Mouse (Mus musculus) heart, adult 18-20 months (tissue): ENCODE measurements around the gene Zfp51. TPM values are rescaled to one million over a fixed set of nuclear protein-coding genes. Genes with fewer than 3 reads are reported as not detected.
"Not testable (repeated sequence)": the region's sequence is repeated elsewhere in the genome, so short reads cannot be mapped to it uniquely, and the experiment has no call there.

Experiments
- DNase-seq, 2 experiments: peaks; one replicate each; pipeline ENCODE4 v3.0.0; 2021 to 2022; ENCODE audit warnings: mixed read lengths in 1 of 2
- long read RNA-seq, 2 experiments: library from polyadenylated mRNA; stranded (forward); transcript quantifications; one replicate each; pipeline ENCODE4 v2.0.0; 2021
- total RNA-seq, 2 experiments: library from RNA; stranded (reverse); gene quantifications; 2 replicates each; pipeline ENCODE4 v1.2.3; 2021

Gene Zfp51
- total RNA-seq: 1 to 10 TPM; 5.9 to 6.9 TPM
- long read RNA-seq, experiment 1, transcript Zfp51-201 (5 exons, 2,574 nt): major isoform, 8 of 13 reads
- long read RNA-seq, experiment 1, partial matches to known transcripts: 2 of 13 reads
- long read RNA-seq, experiment 1, other reads (novel, unspliced or antisense): 3 of 13 reads
- long read RNA-seq, experiment 2, partial matches to known transcripts: 3 of 9 reads
- long read RNA-seq, experiment 2, other reads (novel, unspliced or antisense): 2 of 9 reads

DNA sequence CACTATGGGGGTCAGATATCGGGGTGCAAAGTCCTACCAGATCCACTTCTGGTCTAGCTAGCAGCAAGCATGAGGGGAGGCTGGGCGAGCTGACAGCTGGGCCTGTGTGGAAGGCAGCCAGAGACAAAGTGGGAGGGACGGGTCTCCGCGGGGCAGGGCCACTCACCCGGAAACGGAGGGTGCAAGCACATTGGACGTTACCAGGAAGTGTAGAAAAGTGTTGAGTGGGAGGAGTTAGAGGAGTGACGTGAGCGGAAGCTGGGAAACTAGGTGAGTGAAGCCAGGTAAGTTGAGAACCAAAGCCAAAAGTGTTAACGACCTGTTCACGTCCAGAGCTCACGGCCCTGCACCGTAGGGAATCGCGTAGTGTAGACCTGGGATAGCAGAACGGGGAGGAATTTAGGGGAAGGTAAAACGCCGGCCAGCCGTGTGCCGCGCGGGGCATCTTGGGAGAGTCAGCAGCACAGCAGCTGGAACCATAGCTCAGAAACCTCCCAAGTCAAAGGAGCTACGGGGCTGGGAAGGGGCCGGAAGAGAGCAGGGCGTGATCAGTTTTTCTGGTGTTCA, at the start of gene Zfp51:
Gene Zfp51 (plus strand): TSS at position 237 of the 567 bp plus-strand sequence.
- peak; percentile 96 to 97 for DNase-seq

- DNase-seq: peak; percentile 79 to 84
Observed at GRCm38 (mm10) chr17:21422664-21423599, 27.2 kb upstream of the Zfp51 start, which contains the start of gene Zfp54. Gene Zfp54 (plus strand): TSS chr17:21423227.

- not testable (repeated sequence) for DNase-seq
Observed at GRCm38 (mm10) chr17:21438806-21439400, 11.3 kb upstream of the Zfp51 start.

- DNase-seq: peak; percentile 81 to 85
Observed at GRCm38 (mm10) chr17:21449669-21450068, 505 bp upstream of the Zfp51 start.

GRCm38 (mm10) chr17:21463550-21463949, 13.4 kb downstream of the Zfp51 start:
- no peak for DNase-seq

- DNase-seq: no peak
Observed at GRCm38 (mm10) chr17:21472032-21472652, 22.0 kb downstream of the Zfp51 start.

DNA sequence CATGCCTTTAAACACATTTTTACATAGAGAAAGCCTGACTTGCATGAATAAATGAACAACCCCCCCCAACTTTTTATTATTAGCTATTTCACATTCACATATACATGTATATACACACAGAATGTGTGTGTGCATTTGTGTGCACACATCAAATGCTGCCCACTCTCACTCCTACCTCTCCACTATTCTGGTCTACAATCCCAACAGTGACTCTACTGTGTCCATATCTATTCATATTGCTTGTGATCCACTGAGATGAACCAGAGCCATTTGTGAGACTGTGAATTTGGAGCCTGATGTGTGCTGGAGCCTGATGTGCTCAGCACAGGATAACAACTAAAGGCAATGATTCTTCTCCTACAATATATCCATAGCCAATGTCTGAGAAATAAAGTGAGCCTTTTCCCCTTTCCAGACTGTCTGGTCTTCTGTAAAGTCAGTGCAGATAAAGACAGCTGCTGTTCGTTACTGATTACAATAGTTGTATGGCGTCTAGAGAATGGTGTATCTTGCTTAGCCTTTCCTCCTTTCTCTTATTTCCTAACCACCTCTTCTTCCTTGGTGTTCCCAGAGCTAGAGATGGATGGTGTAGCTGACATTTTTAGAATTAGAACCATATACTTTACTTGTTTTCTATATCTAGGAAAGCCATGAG, 22.6 kb downstream of the Zfp51 start:
- no peak for DNase-seq

- DNase-seq: no peak
Observed at GRCm38 (mm10) chr17:21473362-21474190, 23.4 kb downstream of the Zfp51 start.

DNA sequence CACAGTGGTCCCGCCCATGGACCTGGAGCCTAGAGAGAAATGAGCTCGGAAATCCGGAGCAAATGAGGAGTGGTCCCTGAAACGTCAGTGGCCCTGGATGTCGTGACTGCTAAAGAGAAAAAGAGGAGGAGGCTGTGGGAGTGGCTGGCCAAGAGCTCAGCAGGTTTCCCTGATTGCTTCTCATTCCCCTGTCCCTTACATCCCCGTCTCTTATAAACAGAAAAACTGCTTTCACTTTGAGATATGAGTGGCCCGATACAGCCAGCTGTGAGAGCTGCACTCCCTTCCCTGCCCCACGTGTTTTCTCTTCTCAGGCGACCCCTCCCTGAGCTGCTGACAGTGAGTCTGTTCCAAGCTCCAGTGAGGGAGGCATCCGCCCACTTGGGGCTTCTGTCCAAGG, 24.6 kb downstream of the Zfp51 start:
- DNase-seq: peak; percentile 33 to 39

GRCm38 (mm10) chr17:21475290-21475689, 25.1 kb downstream of the Zfp51 start:
- DNase-seq: not testable (repeated sequence)

DNA sequence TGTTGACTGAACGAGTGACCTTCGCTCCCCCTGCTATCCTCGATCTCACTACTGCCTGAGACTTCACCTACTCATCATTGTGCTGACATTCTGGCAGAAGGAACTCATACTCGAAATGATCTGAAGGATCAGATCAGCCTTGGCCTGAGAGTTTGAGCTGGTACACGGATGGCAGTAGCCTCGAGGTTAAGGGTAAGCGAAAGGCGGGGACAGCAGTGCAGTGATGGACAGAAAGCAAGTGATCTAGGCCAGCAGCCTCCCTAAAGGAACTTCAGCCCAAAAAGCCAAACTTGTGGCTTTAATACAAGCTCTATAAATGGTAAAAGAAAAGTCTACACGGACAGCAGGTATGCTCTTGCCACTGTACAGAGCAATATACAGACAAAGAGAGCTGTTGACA, 26.2 kb downstream of the Zfp51 start:
- DNase-seq: not testable (repeated sequence)

DNA sequence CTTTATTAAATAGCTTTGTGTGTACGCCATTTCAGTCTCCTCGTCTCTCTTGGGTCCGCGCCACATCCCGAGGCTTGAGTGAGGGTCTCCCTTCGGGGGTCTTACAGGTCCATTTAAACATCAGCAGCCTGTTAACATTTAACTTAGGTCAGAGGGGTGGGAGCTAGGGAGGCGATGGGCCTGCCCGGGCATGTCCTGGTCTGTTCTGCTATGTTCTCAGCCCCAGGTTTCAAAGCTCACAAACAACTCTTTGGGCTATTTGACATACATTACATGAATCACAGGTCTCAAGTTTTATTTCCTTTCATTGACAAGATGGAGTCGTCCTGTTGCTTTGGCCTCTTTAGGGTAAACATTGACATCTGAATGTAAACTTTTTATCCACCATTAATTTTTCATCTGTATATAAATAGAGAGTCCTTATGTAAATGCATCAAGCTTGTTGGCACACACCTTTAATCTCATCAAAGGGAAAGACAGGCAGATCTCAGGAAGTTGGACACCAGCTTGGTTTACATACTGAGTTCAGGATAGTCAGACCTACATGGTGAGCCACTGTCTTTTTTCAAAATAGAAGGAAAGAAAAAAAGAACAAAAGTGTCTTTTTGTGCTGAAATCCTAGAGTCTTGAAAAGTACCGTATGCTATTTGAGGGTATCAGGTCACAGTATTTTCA, 28.1 kb downstream of the Zfp51 start:
- not testable (repeated sequence) for DNase-seq

GRCm38 (mm10) chr17:21488760-21489499, 38.8 kb downstream of the Zfp51 start, which contains the start of gene Zfp53:
Gene Zfp53 (plus strand): TSS chr17:21488998.
- DNase-seq: peak; percentile 93 to 95

GRCm38 (mm10) chr17:21489500-21490001, 39.4 kb downstream of the Zfp51 start:
- DNase-seq: no peak

GRCm38 (mm10) chr17:21501365-21501764, 51.2 kb downstream of the Zfp51 start:
- DNase-seq: peak in 1 of 2 experiments; percentile 18

- no peak for DNase-seq
Observed at GRCm38 (mm10) chr17:21504524-21504923, 54.4 kb downstream of the Zfp51 start.

DNA sequence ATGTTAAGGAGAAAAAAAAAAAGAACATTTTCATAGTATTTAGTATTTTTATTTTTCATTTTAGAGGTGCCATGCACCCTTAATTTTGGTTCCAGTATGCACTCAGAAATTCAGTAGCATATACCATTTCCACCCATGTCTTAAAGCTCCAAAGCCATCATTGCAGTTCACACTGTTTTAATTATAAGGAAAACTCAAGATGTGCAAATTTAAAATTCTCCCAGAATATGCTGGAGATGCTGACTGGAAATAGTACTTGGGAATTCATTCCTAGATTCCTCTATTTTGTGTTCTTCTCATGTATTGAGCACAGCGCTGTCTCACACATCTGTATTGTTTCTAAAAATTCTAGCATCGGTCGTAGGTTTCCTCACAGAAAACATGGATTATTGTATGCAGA, 56.1 kb downstream of the Zfp51 start:
- DNase-seq: no peak

GRCm38 (mm10) chr17:21509756-21510155, 59.6 kb downstream of the Zfp51 start:
- DNase-seq: peak; percentile 31 to 68
